Mouse (Mus musculus): ENCODE results near the gene Rbbp6. TPM values are rescaled to one million over a fixed set of nuclear protein-coding genes. Genes with fewer than 3 reads are reported as not detected.

Rbbp6 gene
- polyA plus RNA-seq, 1 experiment from 2014 or later = 37.9 TPM

GRCm38 (mm10) chr7:123030295-123030694, 64.8 kb downstream of the Rbbp6 start:
- peak overlapping the region; percentile 88 for H3K27ac ChIP-seq
- H3K36me3 ChIP-seq = no peaks in the 10 kb centered on the region
- H3K9ac ChIP-seq = peak overlapping the region; percentile 62; the same call in 1 of the 2 replicates
- ATAC-seq (ENCODE audit: low FRiP score) = peak; percentile 33
- WGBS = 18% methylated on average over 13 of the region's 13 CpGs
- H3K9me3 ChIP-seq (replicated peaks) = 0 out of 2 replicates have a peak, but pooled peaks cover 6% of the 10 kb centered on the region
- H3K4me1 ChIP-seq = peaks cover 21% of the 10 kb centered on the region
- peak overlapping the region; percentile 39 for H3K4me3 ChIP-seq
- no peaks in the 10 kb centered on the region for H3K27me3 ChIP-seq
- H3K4me2 ChIP-seq (replicated peaks) = peak overlapping the region; percentile 77

DNA sequence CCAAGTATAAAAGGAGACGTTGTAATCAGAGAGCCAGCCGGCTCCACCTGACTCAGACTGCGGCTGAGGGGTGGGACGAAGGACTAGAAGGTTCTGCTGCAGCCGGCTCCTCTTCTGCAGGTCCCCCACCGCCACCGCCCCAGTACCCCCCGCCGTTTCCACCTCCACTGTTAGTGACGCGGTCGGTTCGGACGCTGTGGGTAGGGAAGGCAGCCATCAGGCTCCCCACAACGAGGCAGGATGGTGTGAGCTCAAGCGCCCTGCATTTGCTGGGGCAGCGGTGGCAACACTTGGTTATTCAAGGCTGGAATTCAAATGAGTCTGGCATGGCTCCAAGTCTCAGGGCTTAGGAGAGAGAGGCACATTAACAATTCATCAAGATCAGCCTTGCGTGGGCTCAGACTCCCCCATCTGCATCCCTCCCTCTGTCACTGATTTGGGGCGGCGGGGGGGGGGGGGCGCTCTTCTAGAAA, 65.3 kb downstream of the Rbbp6 start:
- Histone ChIP-seq H3K9ac (peak overlapping the region; percentile 62; the same call in 1 of the 2 replicates), H3K36me3 (no peaks in the 10 kb centered on the region)
- ATAC-seq (ENCODE audit: low FRiP score) = peak; percentile 89

GRCm38 (mm10) chr7:123031211-123031743, 65.8 kb downstream of the Rbbp6 start:
- Histone ChIP-seq H3K36me3 (no peaks in the 10 kb centered on the region), H3K27me3 (no peaks in the 10 kb centered on the region), H3K4me2 (replicated peaks) (peak overlapping the region; percentile 77), H3K4me1 (peaks cover 21% of the 10 kb centered on the region), H3K4me3 (peak overlapping the region; percentile 39), H3K9me3 (replicated peaks) (0 out of 2 replicates have a peak, but pooled peaks cover 6% of the 10 kb centered on the region), H3K9ac (peak overlapping the region; percentile 62; the same call in 1 of the 2 replicates), H3K27ac (peak overlapping the region; percentile 88)
- peak; percentile 78 for ATAC-seq (ENCODE audit: low FRiP score)
- whole genome bisulfite sequencing = under 1% methylated on average over 12 of the region's 12 CpGs

More for the DNA sequence above, 65.3 kb downstream of the Rbbp6 start:
- WGBS = under 1% methylated on average over 21 of the region's 21 CpGs
- Histone ChIP-seq H3K4me3 (peak overlapping the region; percentile 39), H3K4me1 (peaks cover 21% of the 10 kb centered on the region), H3K27ac (peak overlapping the region; percentile 88), H3K27me3 (no peaks in the 10 kb centered on the region), H3K9me3 (replicated peaks) (0 out of 2 replicates have a peak, but pooled peaks cover 6% of the 10 kb centered on the region), H3K4me2 (replicated peaks) (peak overlapping the region; percentile 77)

DNA sequence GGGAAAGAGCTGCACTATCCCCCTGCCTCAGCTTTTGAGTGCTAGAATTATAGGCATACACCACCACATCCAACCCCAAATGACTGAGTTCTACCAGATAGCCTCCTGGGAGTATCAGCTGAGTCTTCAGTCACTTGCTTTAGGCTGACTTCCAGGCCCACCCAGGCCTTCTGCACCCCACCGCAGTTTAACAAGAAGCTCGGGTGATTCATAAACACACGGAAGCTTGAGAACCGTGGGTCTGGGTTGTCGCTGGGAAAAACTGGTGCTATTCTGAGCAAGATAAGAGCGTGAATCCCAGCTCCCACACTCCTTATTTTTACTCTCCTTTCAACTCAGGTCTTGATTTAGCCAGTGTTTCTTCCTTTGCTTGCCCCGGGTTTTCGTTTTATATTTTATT, 69.8 kb downstream of the Rbbp6 start:
- Histone ChIP-seq H3K4me1 (peaks cover 15% of the 10 kb centered on the region), H3K4me3 (no peak overlapping the region), H3K9ac (no peak overlapping the region), H3K9me3 (replicated peaks) (0 out of 2 replicates have a peak, but pooled peaks cover 4% of the 10 kb centered on the region), H3K27ac (no peak overlapping the region), H3K4me2 (replicated peaks) (no peak overlapping the region), H3K27me3 (no peaks in the 10 kb centered on the region), H3K36me3 (no peaks in the 10 kb centered on the region)
- WGBS = 78% methylated on average over 8 of the region's 8 CpGs
- no peak for ATAC-seq (ENCODE audit: low FRiP score)

GRCm38 (mm10) chr7:123039302-123039701, 73.8 kb downstream of the Rbbp6 start:
- no peak for ATAC-seq (ENCODE audit: low FRiP score)
- no peaks in the 10 kb centered on the region for H3K36me3 ChIP-seq
- no peak overlapping the region for H3K4me3 ChIP-seq
- no peak overlapping the region for H3K4me2 ChIP-seq (replicated peaks)
- no peak overlapping the region for H3K27ac ChIP-seq
- H3K9me3 ChIP-seq (replicated peaks) = 0 out of 2 replicates have a peak, but pooled peaks cover 4% of the 10 kb centered on the region
- H3K9ac ChIP-seq = no peak overlapping the region
- no peaks in the 10 kb centered on the region for H3K27me3 ChIP-seq
- no peaks in the 10 kb centered on the region for H3K4me1 ChIP-seq

DNA sequence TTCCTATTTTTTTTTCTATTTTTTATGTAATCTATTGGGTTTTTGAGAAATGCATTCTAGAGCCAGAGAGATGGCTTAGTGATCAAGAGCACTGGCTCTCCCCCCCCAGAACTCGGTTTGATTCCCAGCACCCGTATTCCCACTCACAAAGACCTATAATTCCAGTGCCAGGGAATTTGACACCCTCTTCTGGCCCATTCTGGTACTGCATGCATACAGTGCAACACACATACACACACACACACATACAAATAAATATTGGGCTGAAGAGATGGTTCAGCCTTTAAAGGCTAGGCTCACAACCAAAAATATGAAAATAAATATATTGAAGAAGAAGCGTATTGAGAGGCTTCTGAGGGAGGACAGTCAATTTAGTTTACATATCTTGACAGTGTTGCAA, 79.7 kb downstream of the Rbbp6 start:
- H3K27ac ChIP-seq = no peak overlapping the region
- no peaks in the 10 kb centered on the region for H3K36me3 ChIP-seq
- no peaks in the 10 kb centered on the region for H3K4me1 ChIP-seq
- no peak overlapping the region for H3K4me3 ChIP-seq
- WGBS = 92% methylated on average over 3 of the region's 3 CpGs
- 0 out of 2 replicates have a peak, but pooled peaks cover under 1% of the 10 kb centered on the region for H3K9me3 ChIP-seq (replicated peaks)
- no peak for ATAC-seq (ENCODE audit: low FRiP score)
- H3K4me2 ChIP-seq (replicated peaks) = no peak overlapping the region
- no peaks in the 10 kb centered on the region for H3K27me3 ChIP-seq
- H3K9ac ChIP-seq = no peak overlapping the region

GRCm38 (mm10) chr7:123046473-123047091, 81.1 kb downstream of the Rbbp6 start:
- H3K9me3 ChIP-seq (replicated peaks) = no peaks in the 10 kb centered on the region
- peak overlapping the region; percentile 30; the same call in 1 of the 2 replicates for H3K27ac ChIP-seq
- H3K4me1 ChIP-seq = no peaks in the 10 kb centered on the region
- no peaks in the 10 kb centered on the region for H3K36me3 ChIP-seq
- 72% methylated on average over 13 of the region's 13 CpGs for WGBS
- ATAC-seq (ENCODE audit: low FRiP score) = no peak
- no peak overlapping the region for H3K9ac ChIP-seq
- no peak overlapping the region for H3K4me2 ChIP-seq (replicated peaks)
- H3K27me3 ChIP-seq = no peaks in the 10 kb centered on the region
- no peak overlapping the region for H3K4me3 ChIP-seq

Other genes with a start within 250 kb of the Rbbp6 start
- 70.7 and 79.9 TPM in 2 replicates for gene Tnrc6a, start 158.2 kb downstream of the Rbbp6 start, polyA plus RNA-seq (2016; fragmentation: Nextera tagmentation; extraction: Ambion mirVana)
- not detected in 2 replicates for gene Slc5a11, start 249.1 kb downstream of the Rbbp6 start, polyA plus RNA-seq (2016; fragmentation: Nextera tagmentation; extraction: Ambion mirVana)